Mouse (Mus musculus) liver, postnatal 0 days (tissue): ENCODE results near the gene Tiam1. TPM values are rescaled to one million over a fixed set of nuclear protein-coding genes. Genes with fewer than 3 reads are reported as not detected.

Experiments used
- ATAC-seq: fragments of 200-750 bp; cut with Nextera tagmentation; 2 replicates; pipeline ENCODE4 v1.8.0; 2017; ENCODE audit warnings: mild to moderate bottlenecking, moderate library complexity
- DNase-seq: peaks from one replicate; pipeline ENCODE4 v3.0.0-alpha.2; 2016
- H3K27ac ChIP-seq: fragments of 300-500 bp; sonication (generic); 2 replicates; pipeline ENCODE4 v1.5.1; 2014; ENCODE audit warnings: antibody characterized with exemption, moderate library complexity, mild to moderate bottlenecking, low read depth
- H3K27me3 ChIP-seq: fragments of 300-500 bp; sonication (generic); 2 replicates; pipeline ENCODE4 v1.6.1; 2014; ENCODE audit warnings: low read length, control low read depth, mixed read lengths; ENCODE audit not compliant: insufficient read depth
- H3K36me3 ChIP-seq: fragments of 300-500 bp; sonication (generic); replicated peaks from 2 replicates; pipeline ENCODE4 v1.6.1; 2014; ENCODE audit warnings: mild to moderate bottlenecking, control low read depth, low read length, moderate library complexity, mixed read lengths; ENCODE audit not compliant: insufficient read depth
- H3K4me1 ChIP-seq: fragments of 300-500 bp; sonication (generic); 2 replicates; pipeline ENCODE4 v1.6.1; 2014; ENCODE audit warnings: antibody characterized with exemption, mild to moderate bottlenecking, control low read depth; ENCODE audit not compliant: insufficient read depth
- H3K4me2 ChIP-seq: fragments of 300-500 bp; sonication (generic); 2 replicates; pipeline ENCODE4 v1.6.1; 2014; ENCODE audit warnings: low read depth, mild to moderate bottlenecking, low read length, moderate library complexity, mixed read lengths
- H3K4me3 ChIP-seq: fragments of 300-500 bp; sonication (generic); 2 replicates; pipeline ENCODE4 v1.5.1; 2014; ENCODE audit warnings: low read depth, low read length
- H3K9ac ChIP-seq: fragments of 300-500 bp; sonication (generic); replicated peaks from 2 replicates; pipeline ENCODE4 v1.6.1; 2014; ENCODE audit warnings: mild to moderate bottlenecking, moderate library complexity
- H3K9me3 ChIP-seq: fragments of 300-500 bp; sonication (generic); 2 replicates; pipeline ENCODE4 v1.6.1; 2016; ENCODE audit warnings: mild to moderate bottlenecking, control low read depth, low read length, mixed read lengths
- CTCF ChIP-seq: sonication (generic); IDR thresholded peaks from 2 replicates; pipeline ENCODE4 v1.5.1; 2016; ENCODE audit warnings: antibody characterized with exemption, low read depth
- EP300 ChIP-seq: IDR thresholded peaks from 2 replicates; pipeline ENCODE4 v1.6.1; 2016; ENCODE audit warnings: antibody characterized with exemption, low read depth, mild to moderate bottlenecking
- WGBS: fragments of 180-500 bp; shearing (Covaris S2); extraction: QIAGEN DNeasy Blood & Tissue Kit; methylation state at CpG from one replicate; pipeline ENCODE4 v1.1.7; 2014; ENCODE audit not compliant: insufficient replicate concordance; 5-methylcytosine and 5-hydroxymethylcytosine counted together
- polyA plus RNA-seq: library from polyadenylated mRNA; unstranded; fragments of >200 nt; fragmentation: Nextera tagmentation; extraction: Ambion mirVana; gene quantifications from 2 replicates; pipeline ENCODE4 v1.2.1, GENCODE M21; 2015

Gene Tiam1
- polyA plus RNA-seq, 1 experiment from 2014 or later, result 3.2 TPM

- H3K9ac ChIP-seq, result no peak overlapping the region
- no peak overlapping the region for H3K27ac ChIP-seq
- DNase-seq (no peak), ATAC-seq (no peak)
- TF ChIP-seq EP300 (no peak), CTCF (no peak)
- no peaks in the 10 kb centered on the region for H3K27me3 ChIP-seq
- WGBS, result 71% methylated on average over 5 of the region's 5 CpGs
- 0 out of 2 replicates have a peak, but pooled peaks cover 5% of the 10 kb centered on the region for H3K36me3 ChIP-seq
- H3K4me1 ChIP-seq, result no peaks in the 10 kb centered on the region
- H3K9me3 ChIP-seq, result no peaks in the 10 kb centered on the region
- H3K4me2 ChIP-seq, result no peak overlapping the region
- H3K4me3 ChIP-seq, result no peak overlapping the region
These were observed 342.1 kb downstream of the Tiam1 start for GRCm38 (mm10) chr16:89801493-89801892.

GRCm38 (mm10) chr16:89799772-89800171 lies 343.8 kb downstream of the Tiam1 start:
- Histone ChIP-seq H3K4me2 (no peak overlapping the region), H3K9me3 (no peaks in the 10 kb centered on the region), H3K4me1 (no peaks in the 10 kb centered on the region), H3K4me3 (no peak overlapping the region), H3K27me3 (no peaks in the 10 kb centered on the region), H3K36me3 (0 out of 2 replicates have a peak, but pooled peaks cover 3% of the 10 kb centered on the region), H3K27ac (no peak overlapping the region), H3K9ac (no peak overlapping the region)
- DNase-seq, result no peak
- WGBS, result 81% methylated on average over 12 of the region's 12 CpGs
- ATAC-seq, result no peak
- TF ChIP-seq CTCF (no peak), EP300 (no peak)

- Histone ChIP-seq H3K4me1 (no peaks in the 10 kb centered on the region), H3K9me3 (no peaks in the 10 kb centered on the region), H3K27me3 (no peaks in the 10 kb centered on the region), H3K9ac (no peak overlapping the region), H3K36me3 (no peaks in the 10 kb centered on the region), H3K4me3 (no peak overlapping the region), H3K4me2 (no peak overlapping the region), H3K27ac (no peak overlapping the region)
- DNase-seq (peak; percentile 27), ATAC-seq (no peak)
- 86% methylated on average over 7 of the region's 7 CpGs for WGBS
- TF ChIP-seq EP300 (no peak), CTCF (peak; percentile 49)
These were observed 347.0 kb downstream of the Tiam1 start for GRCm38 (mm10) chr16:89796566-89796965.

- WGBS, result 72% methylated on average over 9 of the region's 9 CpGs
These were observed 353.7 kb downstream of the Tiam1 start for GRCm38 (mm10) chr16:89789792-89790434.

GRCm38 (mm10) chr16:89785795-89786194 lies 357.8 kb downstream of the Tiam1 start:
- Histone ChIP-seq H3K36me3 (no peaks in the 10 kb centered on the region), H3K27me3 (no peaks in the 10 kb centered on the region), H3K27ac (no peak overlapping the region), H3K4me2 (no peak overlapping the region), H3K9me3 (peaks cover 4% of the 10 kb centered on the region), H3K9ac (no peak overlapping the region), H3K4me1 (no peaks in the 10 kb centered on the region), H3K4me3 (no peak overlapping the region)
- peak; percentile 95 for ATAC-seq
- 50% methylated on average over 5 of the region's 5 CpGs for WGBS
- peak; percentile 31 for DNase-seq
- no peak for TF ChIP-seq CTCF
- no peak for TF ChIP-seq EP300

More at GRCm38 (mm10) chr16:89789792-89790434, 353.7 kb downstream of the Tiam1 start:
- Histone ChIP-seq H3K36me3 (no peaks in the 10 kb centered on the region), H3K4me1 (no peaks in the 10 kb centered on the region), H3K9ac (no peak overlapping the region), H3K27me3 (no peaks in the 10 kb centered on the region), H3K9me3 (no peaks in the 10 kb centered on the region), H3K4me3 (no peak overlapping the region), H3K4me2 (no peak overlapping the region), H3K27ac (no peak overlapping the region)
- ATAC-seq, result no peak
- no peak for DNase-seq
- TF ChIP-seq EP300 (no peak), CTCF (no peak)

GRCm38 (mm10) chr16:89779705-89780104 lies 363.9 kb downstream of the Tiam1 start:
- no peak overlapping the region for H3K9ac ChIP-seq
- ATAC-seq (no peak), DNase-seq (no peak)
- peaks cover 4% of the 10 kb centered on the region for H3K9me3 ChIP-seq
- 71% methylated on average over 3 of the region's 3 CpGs for WGBS
- peaks cover 14% of the 10 kb centered on the region; the same call in 1 of the 2 replicates for H3K27me3 ChIP-seq
- no peaks in the 10 kb centered on the region for H3K36me3 ChIP-seq
- TF ChIP-seq CTCF (no peak), EP300 (no peak)
- no peaks in the 10 kb centered on the region for H3K4me1 ChIP-seq
- H3K4me2 ChIP-seq, result no peak overlapping the region
- H3K4me3 ChIP-seq, result no peak overlapping the region
- H3K27ac ChIP-seq, result no peak overlapping the region
